Mouse (Mus musculus): ENCODE measurements around the gene Ibsp. TPM values are rescaled to one million over a fixed set of nuclear protein-coding genes. Genes with fewer than 3 reads are reported as not detected.

The Ibsp gene
- polyA plus RNA-seq, 1 experiment, result not detected

- H3K4me1 ChIP-seq (ENCODE audit: control insufficient read depth, insufficient read depth, low read length), result no peaks in the 10 kb centered on the region; the same call in 1 of the 2 replicates
- no peak overlapping the region for H3K4me3 ChIP-seq (replicated peaks; ENCODE audit: extremely low read depth, low read depth, low read length)
- DNase-seq, result no peak
- no peak for TF ChIP-seq POLR2A (IDR thresholded peaks at IDR 0.05; ENCODE audit: borderline replicate concordance, extremely low read depth, low read depth, low read length)
- TF ChIP-seq CTCF (IDR thresholded peaks at IDR 0.05; ENCODE audit: insufficient read depth, low read length), result no peak
These were observed 28.9 kb downstream of the Ibsp start for GRCm38 (mm10) chr5:104327876-104328275.

GRCm38 (mm10) chr5:104328317-104328850, 29.4 kb downstream of the Ibsp start:
- Histone ChIP-seq H3K4me1 (ENCODE audit: control insufficient read depth, insufficient read depth, low read length) (peaks cover 4% of the 10 kb centered on the region; the same call in 1 of the 2 replicates), H3K4me3 (replicated peaks; ENCODE audit: extremely low read depth, low read depth, low read length) (no peak overlapping the region)
- 70% methylated on average over 4 of the region's 4 CpGs for WGBS
- TF ChIP-seq CTCF (IDR thresholded peaks at IDR 0.05; ENCODE audit: insufficient read depth, low read length) (no peak), POLR2A (IDR thresholded peaks at IDR 0.05; ENCODE audit: borderline replicate concordance, extremely low read depth, low read depth, low read length) (no peak)
- DNase-seq, result no peak

GRCm38 (mm10) chr5:104329381-104329780, 30.4 kb downstream of the Ibsp start:
- no peak for DNase-seq
- no peak overlapping the region for H3K4me3 ChIP-seq (replicated peaks; ENCODE audit: extremely low read depth, low read depth, low read length)
- 72% methylated on average over 5 of the region's 5 CpGs for WGBS
- H3K4me1 ChIP-seq (ENCODE audit: control insufficient read depth, insufficient read depth, low read length), result peaks cover 4% of the 10 kb centered on the region; the same call in 1 of the 2 replicates
- TF ChIP-seq POLR2A (IDR thresholded peaks at IDR 0.05; ENCODE audit: borderline replicate concordance, extremely low read depth, low read depth, low read length) (no peak), CTCF (IDR thresholded peaks at IDR 0.05; ENCODE audit: insufficient read depth, low read length) (no peak)

- TF ChIP-seq CTCF (IDR thresholded peaks at IDR 0.05; ENCODE audit: insufficient read depth, low read length) (no peak), POLR2A (IDR thresholded peaks at IDR 0.05; ENCODE audit: borderline replicate concordance, extremely low read depth, low read depth, low read length) (no peak)
- H3K4me3 ChIP-seq (replicated peaks; ENCODE audit: extremely low read depth, low read depth, low read length), result no peak overlapping the region
- DNase-seq, result no peak
- whole genome bisulfite sequencing, result 74% methylated on average over 5 of the region's 5 CpGs
- peaks cover 4% of the 10 kb centered on the region; the same call in 1 of the 2 replicates for H3K4me1 ChIP-seq (ENCODE audit: control insufficient read depth, insufficient read depth, low read length)
These were observed 31.1 kb downstream of the Ibsp start for GRCm38 (mm10) chr5:104330088-104330487.

- Histone ChIP-seq H3K4me3 (replicated peaks; ENCODE audit: extremely low read depth, low read depth, low read length) (no peak overlapping the region), H3K4me1 (ENCODE audit: control insufficient read depth, insufficient read depth, low read length) (peaks cover 4% of the 10 kb centered on the region; the same call in 1 of the 2 replicates)
- no peak for DNase-seq
- TF ChIP-seq CTCF (IDR thresholded peaks at IDR 0.05; ENCODE audit: insufficient read depth, low read length) (no peak), POLR2A (IDR thresholded peaks at IDR 0.05; ENCODE audit: borderline replicate concordance, extremely low read depth, low read depth, low read length) (no peak)
- 42% methylated on average over 3 of the region's 3 CpGs for WGBS
These were observed 33.3 kb downstream of the Ibsp start for GRCm38 (mm10) chr5:104332296-104332695.

- peak; percentile 27 for DNase-seq
- peaks cover 4% of the 10 kb centered on the region; the same call in 1 of the 2 replicates for H3K4me1 ChIP-seq (ENCODE audit: control insufficient read depth, insufficient read depth, low read length)
- 12% methylated on average over 7 of the region's 7 CpGs for WGBS
- H3K4me3 ChIP-seq (replicated peaks; ENCODE audit: extremely low read depth, low read depth, low read length), result no peak overlapping the region
- peak; percentile 41; the same call in 1 of the 2 replicates for TF ChIP-seq CTCF (IDR thresholded peaks at IDR 0.05; ENCODE audit: insufficient read depth, low read length)
- TF ChIP-seq POLR2A (IDR thresholded peaks at IDR 0.05; ENCODE audit: borderline replicate concordance, extremely low read depth, low read depth, low read length), result no peak
These were observed 34.3 kb downstream of the Ibsp start for GRCm38 (mm10) chr5:104333231-104333640.

- no peak for DNase-seq
- TF ChIP-seq CTCF (IDR thresholded peaks at IDR 0.05; ENCODE audit: insufficient read depth, low read length) (no peak), POLR2A (IDR thresholded peaks at IDR 0.05; ENCODE audit: borderline replicate concordance, extremely low read depth, low read depth, low read length) (no peak)
- H3K4me1 ChIP-seq (ENCODE audit: control insufficient read depth, insufficient read depth, low read length), result peaks cover 4% of the 10 kb centered on the region; the same call in 1 of the 2 replicates
- no peak overlapping the region for H3K4me3 ChIP-seq (replicated peaks; ENCODE audit: extremely low read depth, low read depth, low read length)
- WGBS, result 79% methylated on average over 6 of the region's 6 CpGs
These were observed 34.7 kb downstream of the Ibsp start for GRCm38 (mm10) chr5:104333643-104334042.

GRCm38 (mm10) chr5:104334516-104334915, 35.5 kb downstream of the Ibsp start:
- WGBS, result 84% methylated on average over 14 of the region's 14 CpGs
- H3K4me3 ChIP-seq (replicated peaks; ENCODE audit: extremely low read depth, low read depth, low read length), result no peak overlapping the region
- TF ChIP-seq CTCF (IDR thresholded peaks at IDR 0.05; ENCODE audit: insufficient read depth, low read length) (no peak), POLR2A (IDR thresholded peaks at IDR 0.05; ENCODE audit: borderline replicate concordance, extremely low read depth, low read depth, low read length) (no peak)
- peaks cover 4% of the 10 kb centered on the region; the same call in 1 of the 2 replicates for H3K4me1 ChIP-seq (ENCODE audit: control insufficient read depth, insufficient read depth, low read length)
- no peak for DNase-seq

GRCm38 (mm10) chr5:104335962-104336361, 37.0 kb downstream of the Ibsp start:
- DNase-seq, result no peak
- TF ChIP-seq CTCF (IDR thresholded peaks at IDR 0.05; ENCODE audit: insufficient read depth, low read length) (no peak), POLR2A (IDR thresholded peaks at IDR 0.05; ENCODE audit: borderline replicate concordance, extremely low read depth, low read depth, low read length) (no peak)
- 70% methylated on average over 5 of the region's 5 CpGs for WGBS
- Histone ChIP-seq H3K4me1 (ENCODE audit: control insufficient read depth, insufficient read depth, low read length) (peaks cover 4% of the 10 kb centered on the region; the same call in 1 of the 2 replicates), H3K4me3 (replicated peaks; ENCODE audit: extremely low read depth, low read depth, low read length) (no peak overlapping the region)

GRCm38 (mm10) chr5:104337491-104337890, 38.5 kb downstream of the Ibsp start:
- H3K4me1 ChIP-seq (ENCODE audit: control insufficient read depth, insufficient read depth, low read length), result peaks cover 4% of the 10 kb centered on the region; the same call in 1 of the 2 replicates
- TF ChIP-seq CTCF (IDR thresholded peaks at IDR 0.05; ENCODE audit: insufficient read depth, low read length) (no peak), POLR2A (IDR thresholded peaks at IDR 0.05; ENCODE audit: borderline replicate concordance, extremely low read depth, low read depth, low read length) (no peak)
- no peak for DNase-seq
- H3K4me3 ChIP-seq (replicated peaks; ENCODE audit: extremely low read depth, low read depth, low read length), result no peak overlapping the region
- 80% methylated on average over 4 of the region's 4 CpGs for WGBS

Data from lung, adult 2 months (tissue).